Mouse (Mus musculus) embryo, embryonic 11 days (tissue): Measurements from ENCODE around the gene Btbd19.

Experiments used
- DNase-seq: peaks from one replicate; pipeline ENCODE4 v3.0.0-alpha.2; 2015

The Btbd19 gene

GRCm38 (mm10) chr4:117110249-117110648 is 15.3 kb downstream of the Btbd19 start:
- DNase-seq = no peak

- DNase-seq = no peak
Measured at GRCm38 (mm10) chr4:117109330-117109729, 16.2 kb downstream of the Btbd19 start.

- no peak for DNase-seq
Measured at GRCm38 (mm10) chr4:117108524-117108849, 17.0 kb downstream of the Btbd19 start.

- no peak for DNase-seq
Measured at GRCm38 (mm10) chr4:117107813-117108523, 17.6 kb downstream of the Btbd19 start.

- DNase-seq = no peak
Measured at GRCm38 (mm10) chr4:117105127-117105526, 20.4 kb downstream of the Btbd19 start.

- DNase-seq = no peak
Measured at GRCm38 (mm10) chr4:117104672-117105071, 20.9 kb downstream of the Btbd19 start.

GRCm38 (mm10) chr4:117101218-117101617 is 24.3 kb downstream of the Btbd19 start:
- DNase-seq = peak; percentile 73

- DNase-seq = no peak
Measured at GRCm38 (mm10) chr4:117100036-117100435, 25.5 kb downstream of the Btbd19 start.

- DNase-seq = no peak
Measured at GRCm38 (mm10) chr4:117098764-117099036, 26.8 kb downstream of the Btbd19 start.

GRCm38 (mm10) chr4:117097969-117098763 is 27.4 kb downstream of the Btbd19 start:
- peak; percentile 27 for DNase-seq

- peak; percentile 26 for DNase-seq
Measured at GRCm38 (mm10) chr4:117096666-117097065, 28.9 kb downstream of the Btbd19 start.

- DNase-seq = peak; percentile 91
Measured at GRCm38 (mm10) chr4:117095551-117096452, 29.7 kb downstream of the Btbd19 start, which contains the start of gene Ptch2. TSS of gene Ptch2 (plus strand) at chr4:117096075.

GRCm38 (mm10) chr4:117094626-117095361 is 30.7 kb downstream of the Btbd19 start:
- DNase-seq = no peak

- no peak for DNase-seq
Measured at GRCm38 (mm10) chr4:117090586-117090985, 34.9 kb downstream of the Btbd19 start.

- DNase-seq = no peak
Measured at GRCm38 (mm10) chr4:117087948-117088640, 37.4 kb downstream of the Btbd19 start.

GRCm38 (mm10) chr4:117071183-117071582 is 54.3 kb downstream of the Btbd19 start:
- no peak for DNase-seq

- DNase-seq = no peak
Measured at GRCm38 (mm10) chr4:117070624-117071023, 54.9 kb downstream of the Btbd19 start.

- no peak for DNase-seq
Measured at GRCm38 (mm10) chr4:117069647-117070046, 55.9 kb downstream of the Btbd19 start.
